18 mouse cellular contexts compared by ENCODE assay signal in genomic region chr13:69562654-69563574, GRCm38 (mm10). TPM values are rescaled to one million over a fixed set of nuclear protein-coding genes. Genes with fewer than 3 reads are reported as not detected.
DNase-seq lines count a peak whose midpoint lies in the region; ATAC-seq and TF ChIP-seq lines count a peak whose summit lies in the region.
"Had no signal": no experiment of that assay in that cellular context is flagged by ENCODE, and none has a peak within 500 bp of the region (broad histone marks: within the 10 kb centered on the region; RNA-seq: fewer than 3 reads in every experiment).

No protein-coding gene starts in this region.

- H3K4me2 ChIP-seq in liver, postnatal 0 days (ENCODE audit: low read depth, low read length) = no peak overlapping the region
- H3K4me2 ChIP-seq in liver, embryonic 11.5 days = no peak overlapping the region
- H3K4me2 ChIP-seq in heart, embryonic 12.5 days = peak overlapping the region; percentile 6
- H3K4me2 ChIP-seq in stomach, postnatal 0 days (replicated peaks; ENCODE audit: low read depth) = no peak overlapping the region
- H3K4me2 ChIP-seq: embryonic facial prominence, embryonic 15.5 days; forebrain, embryonic 12.5 days; limb, embryonic 13.5 days had no signal

- no peak for TF ChIP-seq CTCF in liver, postnatal 0 days (IDR thresholded peaks at IDR 0.05; ENCODE audit: low read depth)
- no peak for TF ChIP-seq CTCF in stomach, postnatal 0 days (IDR thresholded peaks at IDR 0.05; ENCODE audit: low read depth)

- H3K9ac ChIP-seq in liver, postnatal 0 days (replicated peaks) = no peak overlapping the region
- H3K9ac ChIP-seq in liver, embryonic 11.5 days (ENCODE audit: low read depth, low read length) = no peak overlapping the region
- H3K9ac ChIP-seq in heart, embryonic 12.5 days = no peak overlapping the region
- no peak overlapping the region for H3K9ac ChIP-seq in stomach, postnatal 0 days (ENCODE audit: low read length)
- H3K9ac ChIP-seq: embryonic facial prominence, embryonic 15.5 days; forebrain, embryonic 12.5 days; limb, embryonic 13.5 days had no signal

- WGBS in liver, postnatal 0 days (ENCODE audit: insufficient replicate concordance) = 71% methylated on average over 12 of the region's 12 CpGs
- WGBS in liver, embryonic 11.5 days = 64% methylated on average over 12 of the region's 12 CpGs
- 22% methylated on average over 12 of the region's 12 CpGs for WGBS in heart, embryonic 12.5 days
- WGBS in stomach, postnatal 0 days = 58% methylated on average over 12 of the region's 12 CpGs

- H3K36me3 ChIP-seq in liver, postnatal 0 days (replicated peaks; ENCODE audit: insufficient read depth, low read length) = no peaks in the 10 kb centered on the region
- H3K36me3 ChIP-seq in liver, embryonic 11.5 days (ENCODE audit: control insufficient read depth, insufficient read depth, low read length) = no peaks in the 10 kb centered on the region
- no peaks in the 10 kb centered on the region for H3K36me3 ChIP-seq in heart, embryonic 12.5 days
- H3K36me3 ChIP-seq in stomach, postnatal 0 days (ENCODE audit: control insufficient read depth, insufficient read depth, low read length) = no peaks in the 10 kb centered on the region
- H3K36me3 ChIP-seq: embryonic facial prominence, embryonic 15.5 days; forebrain, embryonic 12.5 days; G1E; limb, embryonic 13.5 days had no signal

- no peaks in the 10 kb centered on the region for H3K4me1 ChIP-seq in liver, postnatal 0 days (ENCODE audit: insufficient read depth)
- H3K4me1 ChIP-seq in liver, embryonic 11.5 days (replicated peaks; ENCODE audit: control insufficient read depth, insufficient read depth, low read length) = peaks cover 3% of the 10 kb centered on the region; the same call in 1 of the 2 replicates
- H3K4me1 ChIP-seq in heart, embryonic 12.5 days (replicated peaks) = peaks cover 34% of the 10 kb centered on the region
- peaks cover 4% of the 10 kb centered on the region for H3K4me1 ChIP-seq in stomach, postnatal 0 days (replicated peaks; ENCODE audit: control insufficient read depth, insufficient read depth)
- H3K4me1 ChIP-seq: embryonic facial prominence, embryonic 15.5 days; limb, embryonic 13.5 days had no signal

- H3K9me3 ChIP-seq in liver, postnatal 0 days (ENCODE audit: low read length) = no peaks in the 10 kb centered on the region
- no peaks in the 10 kb centered on the region for H3K9me3 ChIP-seq in liver, embryonic 11.5 days (ENCODE audit: control insufficient read depth, low read length)
- no peaks in the 10 kb centered on the region for H3K9me3 ChIP-seq in heart, embryonic 12.5 days (replicated peaks)
- H3K9me3 ChIP-seq in stomach, postnatal 0 days (ENCODE audit: control insufficient read depth, low read length) = no peaks in the 10 kb centered on the region
- H3K9me3 ChIP-seq: embryonic facial prominence, embryonic 15.5 days; forebrain, embryonic 12.5 days; G1E; limb, embryonic 13.5 days had no signal

- H3K4me3 ChIP-seq in liver, postnatal 0 days (ENCODE audit: low read depth, low read length) = no peak overlapping the region
- no peak overlapping the region for H3K4me3 ChIP-seq in liver, embryonic 11.5 days (ENCODE audit: low read depth, low read length)
- no peak overlapping the region for H3K4me3 ChIP-seq in heart, embryonic 12.5 days
- H3K4me3 ChIP-seq in stomach, postnatal 0 days (ENCODE audit: low read depth, low read length) = no peak overlapping the region
- H3K4me3 ChIP-seq: embryonic facial prominence, embryonic 15.5 days; forebrain, embryonic 12.5 days; limb, embryonic 13.5 days had no signal

- ATAC-seq in liver, postnatal 0 days = 0 out of 2 replicates have a peak, but pooled peaks have one; percentile 4
- no peak for ATAC-seq in liver, embryonic 11.5 days (replicated peaks; ENCODE audit: low FRiP score)
- peak; percentile 83 for ATAC-seq in heart, embryonic 12.5 days (ENCODE audit: insufficient number of reproducible peaks, low FRiP score)
- peak; percentile 60 for ATAC-seq in stomach, postnatal 0 days (ENCODE audit: low FRiP score, low TSS enrichment)
- ATAC-seq in granulocyte monocyte progenitor cell, adult 5-6 weeks (replicated peaks; ENCODE audit: poor library complexity, severe bottlenecking) = no peak
- ATAC-seq: inflammation-experienced regulatory T-cells, adult 6 months; midbrain, embryonic 16.5 days had no signal

- TF ChIP-seq EP300 in liver, postnatal 0 days (IDR thresholded peaks at IDR 0.05; ENCODE audit: low read depth) = no peak
- no peak for TF ChIP-seq EP300 in stomach, postnatal 0 days (optimal IDR thresholded peaks at IDR 0.05)

- no peaks in the 10 kb centered on the region for H3K27me3 ChIP-seq in liver, postnatal 0 days (ENCODE audit: insufficient read depth, low read length)
- no peaks in the 10 kb centered on the region; the same call in 1 of the 2 replicates for H3K27me3 ChIP-seq in liver, embryonic 11.5 days (replicated peaks; ENCODE audit: control insufficient read depth, insufficient read depth, low read length)
- H3K27me3 ChIP-seq in heart, embryonic 12.5 days (replicated peaks) = peaks cover under 1% of the 10 kb centered on the region; the same call in 1 of the 2 replicates
- H3K27me3 ChIP-seq in stomach, postnatal 0 days (ENCODE audit: control insufficient read depth, insufficient read depth, low read length) = no peaks in the 10 kb centered on the region
- H3K27me3 ChIP-seq: embryonic facial prominence, embryonic 15.5 days; forebrain, embryonic 12.5 days; limb, embryonic 13.5 days had no signal

- H3K27ac ChIP-seq in liver, postnatal 0 days (ENCODE audit: low read depth) = no peak overlapping the region
- no peak overlapping the region for H3K27ac ChIP-seq in liver, embryonic 11.5 days (ENCODE audit: low read depth, low read length)
- H3K27ac ChIP-seq in heart, embryonic 12.5 days (ENCODE audit: poor library complexity, severe bottlenecking) = no peak overlapping the region
- H3K27ac ChIP-seq in stomach, postnatal 0 days (replicated peaks) = no peak overlapping the region
- H3K27ac ChIP-seq: embryonic facial prominence, embryonic 15.5 days; forebrain, embryonic 12.5 days; limb, embryonic 13.5 days had no signal

- DNase-seq in liver, postnatal 0 days = no peak
- DNase-seq in liver, embryonic 11.5 days (ENCODE audit: low spot score) = no peak
- peak; percentile 69 for DNase-seq in heart, postnatal 4 days
- no peak for DNase-seq in stomach, postnatal 0 days (ENCODE audit: low spot score)
- no peak for DNase-seq in thymus, adult 18-20 months
- no peak for DNase-seq in frontal cortex, postnatal 36 days (ENCODE audit: low spot score in 2 of 2)
- DNase-seq: adrenal gland, adult 8-10 months; cerebellum, adult 8-10 months; lung, adult 2 months; thymus, postnatal 14 days had no signal

RNA-seq across cellular contexts. Expression of gene Tent4a, which starts 28.5 kb away (rescaled TPM):
- 1.9 and 2.4 TPM in 2 replicates for polyA plus RNA-seq in liver, postnatal 0 days (2015; fragmentation: Nextera tagmentation; extraction: Ambion mirVana)
- 5.3 and 6.2 TPM in 2 replicates for polyA plus RNA-seq in liver, embryonic 11.5 days (2014; fragmentation: Nextera tagmentation; extraction: Ambion mirVana)
- 3.9 and 4.0 TPM in 2 replicates for polyA plus RNA-seq in heart, embryonic 12.5 days (2016; fragmentation: Nextera tagmentation; extraction: Ambion mirVana)
- total RNA-seq in heart, postnatal 4 days (2021) = 10 to 100 TPM; 23.1 to 25.0 TPM
- 2.6 and 3.1 TPM in 2 replicates for polyA plus RNA-seq in stomach, postnatal 0 days (2015; fragmentation: Nextera tagmentation; extraction: Ambion mirVana)
- total RNA-seq in granulocyte monocyte progenitor cell, adult 5-6 weeks (2014; fragmentation: Nextera tagmentation) = 9.0 and 10.6 TPM in 2 replicates
- total RNA-seq in granulocyte monocyte progenitor cell, adult 5-6 weeks (2017) = 10.9 and 11.4 TPM in 2 replicates

RNA-seq across cellular contexts. Expression of gene Nsun2, which starts 29.4 kb away (rescaled TPM):
- polyA plus RNA-seq in liver, postnatal 0 days (2015; fragmentation: Nextera tagmentation; extraction: Ambion mirVana) = 46.0 and 47.5 TPM in 2 replicates
- polyA plus RNA-seq in liver, embryonic 11.5 days (2014; fragmentation: Nextera tagmentation; extraction: Ambion mirVana) = 278 and 320 TPM in 2 replicates
- polyA plus RNA-seq in heart, embryonic 12.5 days (2016; fragmentation: Nextera tagmentation; extraction: Ambion mirVana) = 77.9 and 81.6 TPM in 2 replicates
- 10 to 100 TPM; 48.9 to 50.9 TPM for total RNA-seq in heart, postnatal 4 days (2021)
- polyA plus RNA-seq in stomach, postnatal 0 days (2015; fragmentation: Nextera tagmentation; extraction: Ambion mirVana) = 68.6 and 69.7 TPM in 2 replicates
- total RNA-seq in granulocyte monocyte progenitor cell, adult 5-6 weeks (2014; fragmentation: Nextera tagmentation) = 117 and 132 TPM in 2 replicates
- total RNA-seq in granulocyte monocyte progenitor cell, adult 5-6 weeks (2017) = 217 and 233 TPM in 2 replicates

RNA-seq across cellular contexts. Expression of gene Srd5a1, which starts 48.3 kb away (rescaled TPM):
- 4.7 and 5.2 TPM in 2 replicates for polyA plus RNA-seq in liver, postnatal 0 days (2015; fragmentation: Nextera tagmentation; extraction: Ambion mirVana)
- polyA plus RNA-seq in liver, embryonic 11.5 days (2014; fragmentation: Nextera tagmentation; extraction: Ambion mirVana) = 9.9 and 10.3 TPM in 2 replicates
- polyA plus RNA-seq in heart, embryonic 12.5 days (2016; fragmentation: Nextera tagmentation; extraction: Ambion mirVana) = 7.2 and 8.1 TPM in 2 replicates
- 1 to 10 TPM; 2.4 to 2.7 TPM for total RNA-seq in heart, postnatal 4 days (2021)
- 27.8 and 29.4 TPM in 2 replicates for polyA plus RNA-seq in stomach, postnatal 0 days (2015; fragmentation: Nextera tagmentation; extraction: Ambion mirVana)
- total RNA-seq in granulocyte monocyte progenitor cell, adult 5-6 weeks (2014; fragmentation: Nextera tagmentation) = 3.7 and 4.6 TPM in 2 replicates
- 2.7 and 4.6 TPM in 2 replicates for total RNA-seq in granulocyte monocyte progenitor cell, adult 5-6 weeks (2017)

Comparison
In these comparisons a context has a peak if more than half of its experiments do, and no peak if none do; other contexts are left out.
1. ATAC-seq: peak in liver, postnatal 0 days (single experiment), heart, embryonic 12.5 days (single experiment) and stomach, postnatal 0 days (single experiment); none in liver, embryonic 11.5 days (single experiment) and granulocyte monocyte progenitor cell, adult 5-6 weeks (single experiment).